In genomic region chr11:63238655-63239054, GRCm38 (mm10) we compare ENCODE assay signal across 27 mouse cellular contexts.
"Had no signal": no experiment of that assay in that cellular context is flagged by ENCODE, and none has a peak within 500 bp of the region (broad histone marks: within the 10 kb centered on the region; RNA-seq: fewer than 3 reads in every experiment).

No protein-coding gene starts in this region.

- H3K4me1 ChIP-seq: hindbrain, embryonic 10.5 days; hindbrain, embryonic 12.5 days; intestine, embryonic 15.5 days; liver, embryonic 13.5 days had no signal

- H3K9ac ChIP-seq: heart, embryonic 12.5 days; hindbrain, embryonic 12.5 days; hindbrain, embryonic 14.5 days; intestine, embryonic 15.5 days; limb, embryonic 12.5 days; liver, embryonic 13.5 days had no signal

- H3K27me3 ChIP-seq: heart, embryonic 12.5 days; hindbrain, embryonic 12.5 days; intestine, embryonic 15.5 days; limb, embryonic 12.5 days; liver, embryonic 13.5 days had no signal

- H3K9me3 ChIP-seq: heart, embryonic 10.5 days; heart, embryonic 12.5 days; hindbrain, embryonic 10.5 days; intestine, embryonic 15.5 days; limb, embryonic 10.5 days; limb, embryonic 12.5 days; liver, embryonic 13.5 days had no signal

- DNase-seq: gastrocnemius, adult 2 months; gastrocnemius, postnatal 14 days; gastrocnemius, postnatal 36 days; heart, adult 11 months; heart, postnatal 10 days; heart, postnatal 4 days; kidney, adult 18-20 months; kidney, adult 8-10 months; kidney, postnatal 10 days; kidney, postnatal 25 days; kidney, postnatal 4 days; liver; liver, embryonic 13.5 days had no signal

- ATAC-seq: hindbrain, embryonic 16.5 days; inflammation-experienced regulatory T-cells, adult 6 months; intestine, embryonic 15.5 days; intestine, postnatal 0 days had no signal

- H3K36me3 ChIP-seq: heart, embryonic 10.5 days; heart, embryonic 12.5 days; hindbrain, embryonic 10.5 days; hindbrain, embryonic 12.5 days; intestine, embryonic 15.5 days; limb, embryonic 10.5 days; limb, embryonic 12.5 days; liver, embryonic 13.5 days had no signal

- H3K4me2 ChIP-seq: heart, embryonic 12.5 days; hindbrain, embryonic 12.5 days; hindbrain, embryonic 14.5 days; intestine, embryonic 15.5 days; limb, embryonic 12.5 days; liver, embryonic 11.5 days; liver, embryonic 13.5 days had no signal

- H3K27ac ChIP-seq: gastrocnemius, adult 2 months; heart, embryonic 10.5 days; hindbrain, embryonic 10.5 days; hindbrain, embryonic 12.5 days; hindbrain, embryonic 14.5 days; intestine, embryonic 15.5 days; layer of hippocampus, adult 2 months; left cerebral cortex, adult 2 months; limb, embryonic 10.5 days; limb, embryonic 12.5 days; liver, embryonic 13.5 days had no signal

- H3K4me3 ChIP-seq: gastrocnemius, adult 2 months; heart, embryonic 10.5 days; heart, embryonic 12.5 days; hindbrain, embryonic 10.5 days; hindbrain, embryonic 12.5 days; intestine, embryonic 15.5 days; layer of hippocampus, adult 2 months; left cerebral cortex, adult 2 months; limb, embryonic 10.5 days; limb, embryonic 12.5 days; liver, embryonic 13.5 days had no signal
